Mouse (Mus musculus): ENCODE measurements around the gene Wnt1.
A peak's percentile ranks its signal among the peaks of the same experiment; 100 is the strongest.

The Wnt1 gene

GRCm38 (mm10) chr15:98778191-98778770, 11.4 kb upstream of the Wnt1 start:
- no peak for DNase-seq

DNA sequence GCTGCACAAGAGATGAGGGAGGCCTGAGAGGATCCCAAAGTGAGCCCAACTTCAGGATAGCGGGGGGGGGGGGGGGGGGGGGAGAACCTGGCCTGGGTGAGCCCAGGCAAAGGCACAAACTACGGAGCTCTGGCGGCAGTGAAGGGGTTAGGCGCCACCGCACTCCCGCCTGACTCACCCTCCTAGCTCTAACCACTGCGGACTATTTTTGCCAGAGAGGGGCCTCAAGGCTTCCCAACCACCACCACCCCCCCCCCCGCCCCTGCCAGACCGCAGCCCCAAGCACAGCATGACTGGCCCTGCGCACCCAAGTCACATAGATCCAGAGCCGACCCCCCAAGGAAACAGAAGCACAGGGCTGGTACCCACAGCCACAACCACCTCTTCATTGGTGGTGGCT, 10.9 kb upstream of the Wnt1 start:
- no peak for DNase-seq

DNA sequence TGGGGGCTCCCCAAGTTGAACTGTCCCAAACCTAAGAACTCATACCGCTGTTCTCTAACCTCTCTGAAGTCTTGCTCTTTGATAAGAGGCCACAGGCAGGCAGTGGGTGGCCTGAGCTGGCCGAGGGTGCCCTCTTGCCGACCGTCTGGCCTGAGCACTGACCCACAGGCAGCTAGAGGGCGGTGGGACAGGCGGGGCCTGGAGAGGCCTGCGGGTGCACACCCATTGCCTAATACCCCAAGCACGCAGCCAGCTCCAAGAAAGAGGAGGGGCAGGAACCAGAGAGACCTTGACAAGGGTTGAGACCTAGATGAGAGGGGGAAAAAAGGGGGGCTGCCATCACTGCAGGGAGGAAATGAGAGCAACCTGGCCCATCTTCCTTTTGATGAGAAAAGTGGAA, 9.6 kb upstream of the Wnt1 start:
- no peak for DNase-seq

- DNase-seq: no peak
Measured at GRCm38 (mm10) chr15:98780573-98780972, 9.1 kb upstream of the Wnt1 start.

- DNase-seq: no peak
Measured at GRCm38 (mm10) chr15:98781166-98781565, 8.5 kb upstream of the Wnt1 start.

DNA sequence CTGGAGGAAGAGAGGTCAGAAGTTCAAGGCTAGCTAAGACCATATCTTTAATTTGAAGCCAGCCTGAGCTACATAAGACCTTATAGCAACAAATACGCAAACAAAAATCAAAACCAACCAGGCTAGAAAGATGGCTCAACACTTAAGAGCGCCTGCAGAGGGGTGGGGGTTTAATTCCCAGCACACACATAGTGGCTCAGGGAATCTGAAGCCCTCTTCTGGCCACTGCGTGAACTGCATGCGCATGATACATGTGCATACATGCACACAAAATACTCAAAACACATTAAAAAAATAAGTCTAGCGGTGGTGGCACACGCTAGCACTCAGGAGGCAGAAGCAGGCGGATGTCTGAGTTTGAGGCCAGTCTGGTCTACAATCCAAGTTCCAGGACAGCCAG, 3.9 kb upstream of the Wnt1 start:
- DNase-seq: no peak

GRCm38 (mm10) chr15:98787930-98788329, 1.7 kb upstream of the Wnt1 start:
- DNase-seq: no peak

GRCm38 (mm10) chr15:98788972-98789660, 541 bp upstream of the Wnt1 start:
- no peak for DNase-seq

DNA sequence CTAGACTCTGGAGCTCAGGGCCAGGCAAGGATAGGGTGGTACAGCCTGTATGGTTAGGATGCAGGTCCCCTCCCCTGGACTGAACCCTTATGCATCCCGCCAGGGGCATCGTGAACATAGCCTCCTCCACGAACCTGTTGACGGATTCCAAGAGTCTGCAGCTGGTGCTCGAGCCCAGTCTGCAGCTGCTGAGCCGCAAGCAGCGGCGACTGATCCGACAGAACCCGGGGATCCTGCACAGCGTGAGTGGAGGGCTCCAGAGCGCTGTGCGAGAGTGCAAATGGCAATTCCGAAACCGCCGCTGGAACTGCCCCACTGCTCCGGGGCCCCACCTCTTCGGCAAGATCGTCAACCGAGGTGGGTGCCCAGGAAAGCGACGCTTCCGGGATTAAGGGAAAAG, 1.1 kb downstream of the Wnt1 start:
- no peak for DNase-seq

GRCm38 (mm10) chr15:98791221-98791620, 1.6 kb downstream of the Wnt1 start:
- DNase-seq: no peak

DNA sequence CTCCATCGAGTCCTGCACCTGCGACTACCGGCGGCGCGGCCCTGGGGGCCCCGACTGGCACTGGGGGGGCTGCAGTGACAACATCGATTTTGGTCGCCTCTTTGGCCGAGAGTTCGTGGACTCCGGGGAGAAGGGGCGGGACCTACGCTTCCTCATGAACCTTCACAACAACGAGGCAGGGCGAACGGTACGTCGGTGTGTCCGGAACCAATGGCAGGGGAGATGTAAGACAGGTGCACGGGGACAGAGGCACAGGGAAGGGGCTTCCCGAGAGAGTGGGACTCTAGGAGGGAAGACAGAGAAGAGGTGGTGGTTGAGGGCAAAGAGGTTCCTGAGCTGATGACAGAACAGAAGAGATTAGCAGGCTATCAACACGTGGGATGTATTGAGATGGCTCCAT, 2.1 kb downstream of the Wnt1 start:
- DNase-seq: no peak

- DNase-seq: no peak
Measured at GRCm38 (mm10) chr15:98792233-98793020, 2.8 kb downstream of the Wnt1 start.

GRCm38 (mm10) chr15:98793141-98793698, 3.6 kb downstream of the Wnt1 start:
- no peak for DNase-seq

DNA sequence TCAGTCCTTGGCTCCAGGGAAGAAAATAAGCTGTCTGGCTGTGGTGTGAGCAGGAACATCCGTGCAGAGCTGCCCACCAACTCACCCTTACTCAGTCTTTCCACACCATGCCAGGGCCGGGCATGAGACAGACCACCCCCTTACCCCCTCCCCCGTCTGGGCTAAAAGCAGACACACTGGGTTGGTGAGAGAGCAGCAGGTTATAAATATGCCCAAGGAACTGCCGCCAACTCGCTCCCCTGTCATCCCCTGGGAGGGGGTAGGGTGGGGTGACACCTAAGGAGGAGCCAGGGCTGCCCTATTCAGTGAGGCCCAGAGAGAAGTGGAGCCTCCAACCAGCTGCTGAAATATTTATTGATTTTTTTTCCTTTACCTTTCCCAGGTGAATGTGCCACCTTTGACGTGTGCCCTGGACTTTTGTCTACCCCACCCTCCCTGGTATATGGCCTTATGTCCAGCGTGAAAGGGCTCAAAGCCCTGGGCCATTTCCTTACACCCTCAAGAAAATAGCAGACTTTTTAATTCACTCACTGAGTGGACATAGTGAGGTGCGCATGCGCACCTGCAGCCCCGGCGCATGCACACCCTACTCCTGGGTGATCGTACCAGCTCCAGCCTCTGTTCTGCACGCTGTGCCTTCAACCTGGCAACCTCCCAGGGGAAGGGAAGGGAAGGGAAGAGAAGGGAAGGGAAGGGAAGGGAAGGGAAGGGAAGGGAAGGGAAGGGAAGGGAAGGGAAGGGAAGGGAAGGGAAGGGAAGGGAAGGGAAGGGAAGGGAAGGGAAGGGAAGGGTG, 7.3 kb downstream of the Wnt1 start:
- no peak for DNase-seq

GRCm38 (mm10) chr15:98797835-98798492, 8.3 kb downstream of the Wnt1 start:
- DNase-seq: no peak

DNA sequence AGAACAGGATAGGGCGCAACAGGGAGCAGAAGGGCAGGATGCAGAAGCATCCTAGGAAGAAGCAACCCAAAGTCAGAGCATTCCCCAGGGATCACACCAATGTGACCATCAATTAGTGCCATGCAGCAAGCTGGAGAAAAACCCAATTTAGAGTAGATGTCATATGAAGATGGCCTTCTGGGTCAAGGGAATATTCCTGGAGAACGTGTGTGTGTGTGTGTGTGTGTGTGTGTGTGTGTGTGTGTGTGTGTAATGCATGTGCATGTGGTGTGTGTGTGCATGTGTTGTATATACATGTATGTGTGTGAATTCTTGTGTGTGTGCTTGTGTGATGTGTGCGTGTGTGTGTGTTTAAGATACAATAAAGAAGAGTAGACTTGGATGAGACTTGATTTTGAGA, 9.2 kb downstream of the Wnt1 start:
- no peak for DNase-seq

- peak; percentile 86 for DNase-seq
Measured at GRCm38 (mm10) chr15:98799396-98799795, 9.7 kb downstream of the Wnt1 start.

DNA sequence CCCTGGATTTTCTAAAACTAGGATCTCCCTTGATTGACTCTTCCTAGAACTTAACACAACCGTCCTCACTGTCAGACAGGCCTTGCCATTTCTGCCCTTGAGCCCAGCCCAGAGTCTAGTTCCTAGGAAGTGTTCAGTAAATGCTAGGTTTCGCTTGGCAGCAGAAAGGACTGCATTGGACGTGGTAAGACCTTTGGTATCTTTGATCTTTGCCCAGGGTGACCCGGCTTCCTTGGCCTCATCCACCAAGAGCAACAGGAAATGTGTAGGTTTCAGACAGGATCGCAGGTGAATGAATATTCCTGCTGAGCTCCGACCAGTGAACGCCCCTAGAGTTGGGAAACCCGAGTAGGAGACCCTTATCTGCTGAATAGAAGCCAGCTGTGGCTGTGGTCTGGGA, 13.3 kb downstream of the Wnt1 start:
- no peak for DNase-seq

- DNase-seq: peak; percentile 89
Measured at GRCm38 (mm10) chr15:98804054-98804453, 14.4 kb downstream of the Wnt1 start.

- peak; percentile 82 for DNase-seq
Measured at GRCm38 (mm10) chr15:98805324-98806040, 15.8 kb downstream of the Wnt1 start.

GRCm38 (mm10) chr15:98806071-98806808, 16.6 kb downstream of the Wnt1 start:
- DNase-seq: no peak
